Mouse (Mus musculus): ENCODE measurements around the gene Fto. TPM values are rescaled to one million over a fixed set of nuclear protein-coding genes. Genes with fewer than 3 reads are reported as not detected.

The Fto gene
- polyA plus RNA-seq, 1 experiment from 2014 or later: 55.3 TPM

DNA sequence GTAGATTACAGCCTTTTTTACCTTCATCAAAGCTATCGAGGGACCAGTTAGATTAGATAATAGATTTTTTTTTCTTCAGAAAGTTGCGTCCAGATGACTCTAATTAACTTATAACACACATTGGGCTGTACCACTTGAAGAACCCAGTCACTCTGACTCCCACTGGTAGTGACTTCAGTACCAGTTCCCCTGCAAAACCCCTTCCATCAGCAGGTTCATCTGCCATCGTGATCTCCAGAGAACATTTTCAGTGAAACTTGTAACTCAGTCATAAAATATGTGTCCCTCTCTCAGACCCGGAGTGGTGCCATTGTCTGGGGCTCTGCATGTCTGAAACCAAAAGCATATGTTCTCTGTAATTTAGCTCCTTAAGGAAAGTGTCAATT is 211.5 kb downstream of the Fto start:
- WGBS: 39% methylated on average over 4 of the region's 4 CpGs
- H3K4me2 ChIP-seq (ENCODE audit: low read length): no peak overlapping the region
- no peaks in the 10 kb centered on the region for H3K27me3 ChIP-seq (ENCODE audit: insufficient read depth, low read length)
- no peaks in the 10 kb centered on the region; the same call in 1 of the 2 replicates for H3K4me1 ChIP-seq (replicated peaks; ENCODE audit: insufficient read depth, low read length)
- no peak overlapping the region for H3K9ac ChIP-seq (ENCODE audit: low read depth, low read length)
- no peaks in the 10 kb centered on the region for H3K9me3 ChIP-seq (replicated peaks; ENCODE audit: low read length)
- DNase-seq (ENCODE audit: low spot score): no peak
- TF ChIP-seq CTCF (IDR thresholded peaks at IDR 0.05; ENCODE audit: low read depth): no peak
- H3K4me3 ChIP-seq (replicated peaks; ENCODE audit: low read depth, low read length): no peak overlapping the region
- no peaks in the 10 kb centered on the region for H3K36me3 ChIP-seq (ENCODE audit: insufficient read depth, low read length)
- ATAC-seq (replicated peaks; ENCODE audit: low FRiP score, low read depth): no peak
- no peak overlapping the region for H3K27ac ChIP-seq

DNA sequence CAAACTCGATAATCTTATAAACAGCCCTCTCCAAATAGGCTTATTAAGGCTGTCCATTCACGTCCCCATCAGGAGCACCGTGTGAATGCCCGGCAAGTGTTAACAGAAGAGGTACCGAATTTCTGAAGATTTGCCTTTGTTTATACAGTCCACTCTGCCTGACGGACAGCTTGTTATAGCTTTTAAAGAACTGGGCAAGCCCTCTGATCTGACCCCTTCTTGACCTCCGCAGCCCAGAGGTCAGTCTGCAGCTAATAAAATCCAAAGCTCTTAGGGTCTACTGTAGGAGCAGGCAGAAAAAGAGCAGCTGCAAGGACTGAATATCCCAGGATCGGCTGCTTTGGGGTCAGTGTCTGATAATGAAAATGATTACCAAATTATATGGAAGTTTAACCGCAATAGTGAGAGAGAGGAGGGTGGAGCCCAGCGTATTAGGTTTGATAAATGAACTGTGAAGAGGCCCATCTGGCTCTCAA is 212.1 kb downstream of the Fto start:
- no peak for TF ChIP-seq CTCF (IDR thresholded peaks at IDR 0.05; ENCODE audit: low read depth)
- DNase-seq (ENCODE audit: low spot score) (no peak), ATAC-seq (replicated peaks; ENCODE audit: low FRiP score, low read depth) (no peak)
- Histone ChIP-seq H3K4me3 (replicated peaks; ENCODE audit: low read depth, low read length) (no peak overlapping the region), H3K4me2 (ENCODE audit: low read length) (no peak overlapping the region), H3K36me3 (ENCODE audit: insufficient read depth, low read length) (no peaks in the 10 kb centered on the region), H3K27ac (no peak overlapping the region), H3K27me3 (ENCODE audit: insufficient read depth, low read length) (no peaks in the 10 kb centered on the region), H3K9me3 (replicated peaks; ENCODE audit: low read length) (no peaks in the 10 kb centered on the region), H3K9ac (ENCODE audit: low read depth, low read length) (no peak overlapping the region), H3K4me1 (replicated peaks; ENCODE audit: insufficient read depth, low read length) (no peaks in the 10 kb centered on the region; the same call in 1 of the 2 replicates)
- 28% methylated on average over 10 of the region's 10 CpGs for WGBS

DNA sequence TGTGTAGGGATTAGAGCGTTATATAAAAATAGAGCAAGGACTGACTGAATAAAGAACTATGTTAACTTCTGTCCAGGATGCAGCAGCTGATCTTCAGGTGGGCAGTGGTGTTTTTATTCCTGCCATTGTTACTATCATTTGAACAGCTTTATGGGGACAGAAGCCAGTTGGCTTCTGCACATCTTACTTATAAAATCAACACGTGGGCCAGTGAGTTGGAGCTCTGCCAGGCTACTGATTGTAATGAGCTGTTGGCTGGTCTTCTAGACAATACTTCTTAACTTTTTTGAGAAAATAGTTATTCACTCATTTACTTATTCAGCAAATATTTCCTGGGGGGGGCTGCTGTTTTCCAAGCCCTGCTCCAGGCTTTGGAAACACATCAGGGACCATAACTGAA is 215.6 kb downstream of the Fto start:
- Histone ChIP-seq H3K4me1 (replicated peaks; ENCODE audit: insufficient read depth, low read length) (no peaks in the 10 kb centered on the region), H3K4me3 (replicated peaks; ENCODE audit: low read depth, low read length) (no peak overlapping the region), H3K4me2 (ENCODE audit: low read length) (no peak overlapping the region), H3K9me3 (replicated peaks; ENCODE audit: low read length) (no peaks in the 10 kb centered on the region), H3K27me3 (ENCODE audit: insufficient read depth, low read length) (no peaks in the 10 kb centered on the region), H3K27ac (no peak overlapping the region), H3K9ac (ENCODE audit: low read depth, low read length) (no peak overlapping the region), H3K36me3 (ENCODE audit: insufficient read depth, low read length) (no peaks in the 10 kb centered on the region)
- DNase-seq (ENCODE audit: low spot score) (no peak), ATAC-seq (replicated peaks; ENCODE audit: low FRiP score, low read depth) (no peak)
- WGBS: 41% methylated on average over 2 of the region's 2 CpGs
- TF ChIP-seq CTCF (IDR thresholded peaks at IDR 0.05; ENCODE audit: low read depth): no peak

DNA sequence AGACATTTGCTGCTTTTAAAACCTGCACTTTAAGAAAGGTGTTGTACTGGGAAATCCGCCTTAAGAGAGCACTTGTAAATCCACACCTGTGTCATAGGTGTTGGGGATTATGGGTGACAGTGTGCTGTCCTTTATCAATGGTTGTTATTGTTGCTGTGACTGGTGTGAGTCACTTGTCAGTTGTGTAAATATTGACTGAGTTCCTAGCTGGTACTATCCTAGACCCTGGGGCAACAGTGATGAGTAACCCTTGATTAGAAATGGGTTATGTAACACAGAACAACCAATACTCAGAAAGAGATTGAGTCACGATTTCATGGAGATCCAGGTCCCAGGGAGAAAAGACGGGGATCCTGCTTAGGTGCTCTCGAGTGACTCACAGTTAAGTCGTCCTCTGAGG is 216.4 kb downstream of the Fto start:
- no peaks in the 10 kb centered on the region for H3K4me1 ChIP-seq (replicated peaks; ENCODE audit: insufficient read depth, low read length)
- H3K4me3 ChIP-seq (replicated peaks; ENCODE audit: low read depth, low read length): no peak overlapping the region
- H3K27ac ChIP-seq: no peak overlapping the region
- H3K4me2 ChIP-seq (ENCODE audit: low read length): no peak overlapping the region
- H3K27me3 ChIP-seq (ENCODE audit: insufficient read depth, low read length): no peaks in the 10 kb centered on the region
- ATAC-seq (replicated peaks; ENCODE audit: low FRiP score, low read depth) (no peak), DNase-seq (ENCODE audit: low spot score) (no peak)
- H3K9ac ChIP-seq (ENCODE audit: low read depth, low read length): no peak overlapping the region
- no peaks in the 10 kb centered on the region for H3K36me3 ChIP-seq (ENCODE audit: insufficient read depth, low read length)
- no peaks in the 10 kb centered on the region for H3K9me3 ChIP-seq (replicated peaks; ENCODE audit: low read length)
- TF ChIP-seq CTCF (IDR thresholded peaks at IDR 0.05; ENCODE audit: low read depth): no peak
- 90% methylated on average over 5 of the region's 5 CpGs for WGBS

DNA sequence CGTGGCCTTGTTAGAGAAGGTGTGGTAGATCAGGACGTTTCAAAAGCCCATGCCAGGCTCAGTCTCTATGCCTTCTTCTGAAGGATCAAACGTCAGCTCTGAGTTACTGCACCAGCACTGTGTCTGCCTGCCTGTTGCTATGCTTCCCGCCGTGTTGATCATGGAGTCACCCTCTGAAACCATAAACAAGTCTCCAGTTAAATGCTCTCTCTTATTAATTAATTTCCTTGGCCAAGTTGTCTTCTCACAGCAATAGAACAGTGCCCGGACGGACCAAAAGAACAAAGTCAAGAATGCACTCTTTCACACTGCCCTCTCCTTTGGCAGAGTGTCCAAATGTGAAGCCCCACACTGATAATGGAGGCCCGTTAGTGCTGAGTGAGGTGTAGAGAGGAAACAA is 217.3 kb downstream of the Fto start:
- no peak overlapping the region for H3K27ac ChIP-seq
- H3K4me3 ChIP-seq (replicated peaks; ENCODE audit: low read depth, low read length): no peak overlapping the region
- no peaks in the 10 kb centered on the region for H3K9me3 ChIP-seq (replicated peaks; ENCODE audit: low read length)
- H3K36me3 ChIP-seq (ENCODE audit: insufficient read depth, low read length): no peaks in the 10 kb centered on the region
- H3K27me3 ChIP-seq (ENCODE audit: insufficient read depth, low read length): no peaks in the 10 kb centered on the region
- WGBS: 78% methylated on average over 8 of the region's 8 CpGs
- H3K4me2 ChIP-seq (ENCODE audit: low read length): no peak overlapping the region
- no peaks in the 10 kb centered on the region for H3K4me1 ChIP-seq (replicated peaks; ENCODE audit: insufficient read depth, low read length)
- ATAC-seq (replicated peaks; ENCODE audit: low FRiP score, low read depth) (no peak; the same call in 1 of the 2 replicates), DNase-seq (ENCODE audit: low spot score) (no peak)
- no peak for TF ChIP-seq CTCF (IDR thresholded peaks at IDR 0.05; ENCODE audit: low read depth)
- no peak overlapping the region for H3K9ac ChIP-seq (ENCODE audit: low read depth, low read length)

DNA sequence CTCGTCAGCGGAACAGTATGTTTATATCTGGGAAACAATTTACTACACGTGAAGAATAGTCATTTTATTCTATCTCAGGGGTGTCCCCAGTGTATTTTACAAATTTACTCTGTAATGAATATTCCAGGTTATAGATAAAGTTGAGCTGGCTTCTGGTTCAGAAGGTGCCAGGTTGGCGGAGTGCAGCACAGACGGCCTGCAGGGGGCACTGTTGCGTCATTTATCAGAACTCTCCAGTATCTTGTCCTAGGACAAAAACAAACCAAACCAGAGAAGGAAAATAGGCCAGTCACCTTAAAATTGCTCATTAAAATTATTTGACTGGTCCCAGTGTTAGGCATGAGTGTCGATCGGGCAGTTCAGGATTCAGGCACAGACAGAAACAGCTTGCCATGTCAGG is 218.6 kb downstream of the Fto start:
- no peak overlapping the region for H3K4me3 ChIP-seq (replicated peaks; ENCODE audit: low read depth, low read length)
- H3K9me3 ChIP-seq (replicated peaks; ENCODE audit: low read length): no peaks in the 10 kb centered on the region
- H3K27ac ChIP-seq: no peak overlapping the region
- ATAC-seq (replicated peaks; ENCODE audit: low FRiP score, low read depth): 0 out of 2 replicates have a peak, but pooled peaks have one; percentile 33
- TF ChIP-seq CTCF (IDR thresholded peaks at IDR 0.05; ENCODE audit: low read depth): peak; percentile 84
- no peaks in the 10 kb centered on the region for H3K4me1 ChIP-seq (replicated peaks; ENCODE audit: insufficient read depth, low read length)
- no peak overlapping the region for H3K4me2 ChIP-seq (ENCODE audit: low read length)
- no peaks in the 10 kb centered on the region for H3K27me3 ChIP-seq (ENCODE audit: insufficient read depth, low read length)
- H3K9ac ChIP-seq (ENCODE audit: low read depth, low read length): no peak overlapping the region
- WGBS: 26% methylated on average over 8 of the region's 8 CpGs
- no peaks in the 10 kb centered on the region for H3K36me3 ChIP-seq (ENCODE audit: insufficient read depth, low read length)
- peak; percentile 79 for DNase-seq (ENCODE audit: low spot score)
